Mouse (Mus musculus) lung, postnatal 0 days (tissue): ENCODE data around the gene Tubb4b.

Source experiments
- CTCF ChIP-seq: IDR thresholded peaks from 2 replicates; pipeline ENCODE4 v1.5.1; 2016; ENCODE audit warnings: antibody characterized with exemption, mild to moderate bottlenecking
- EP300 ChIP-seq: IDR thresholded peaks from 2 replicates; pipeline ENCODE4 v1.6.1; 2016; ENCODE audit warnings: antibody characterized with exemption, mild to moderate bottlenecking, control low read depth

DNA sequence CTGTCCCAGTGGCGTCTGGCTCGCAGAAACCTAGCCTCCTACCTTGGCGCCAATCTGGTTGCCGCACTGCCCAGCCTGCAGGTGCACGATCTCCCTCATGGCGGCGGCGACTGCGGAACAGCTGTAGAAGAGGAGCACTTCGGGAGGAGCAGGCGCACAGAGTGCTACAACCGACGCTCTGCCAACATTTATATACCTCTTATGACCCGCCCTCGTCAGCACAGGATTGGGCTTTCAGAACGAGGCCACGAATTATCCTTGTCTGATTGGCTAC, at the start of gene Tubb4b:
- peak; percentile 52 for TF ChIP-seq CTCF
- peak; percentile 74; the same call in 1 of the 2 replicates for TF ChIP-seq EP300
